Mouse (Mus musculus) cortical plate, adult 2 months (tissue): ENCODE results near the gene Ndufaf5.

Experiments
- CTCF ChIP-seq: fragments of 200-500 bp; IDR thresholded peaks from 2 replicates; pipeline ENCODE4 v1.5.1; 2011; ENCODE audit warnings: mild to moderate bottlenecking, control low read depth, low read length; ENCODE audit not compliant: insufficient read depth; ENCODE audit errors: extremely low read depth
- POLR2A ChIP-seq: fragments of 200-500 bp; IDR thresholded peaks from 2 replicates; pipeline ENCODE4 v1.6.1; 2011; ENCODE audit warnings: mild to moderate bottlenecking, low read length, control low read depth; ENCODE audit not compliant: insufficient read depth; ENCODE audit errors: extremely low read depth

GRCm38 (mm10) chr2:140243105-140243504, 72.7 kb downstream of the Ndufaf5 start:
- TF ChIP-seq CTCF (no peak), POLR2A (no peak)
